Mouse (Mus musculus) retina, embryonic 14.5 days (tissue): ENCODE data around the gene Olfr934.

Experiments used
- DNase-seq: peaks from one replicate; pipeline ENCODE4 v3.0.0-alpha.2; 2015; ENCODE audit warnings: low spot score

Gene Olfr934

GRCm38 (mm10) chr9:38988215-38988614 is at the start of gene Olfr934:
Gene Olfr934 (minus strand): TSS chr9:38988315.
- DNase-seq: no peak

DNA sequence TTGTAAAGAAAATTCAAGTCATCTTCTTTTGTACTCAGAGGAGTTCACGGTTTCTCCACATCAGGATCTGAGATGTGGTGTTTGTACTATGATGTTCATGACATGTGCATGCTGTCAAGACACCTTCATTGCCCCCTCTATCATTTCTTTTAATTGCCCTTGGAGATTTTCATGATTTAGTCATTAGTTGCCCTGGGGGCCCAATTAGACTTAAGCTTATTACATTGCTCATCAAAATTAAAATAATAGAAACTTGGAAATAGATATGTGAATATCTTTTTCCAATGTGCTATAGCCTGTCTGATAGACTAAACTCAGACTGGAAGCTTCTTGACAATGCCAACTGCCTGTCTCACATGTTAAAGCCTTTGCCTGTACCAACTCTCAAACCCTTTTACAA is 35.2 kb upstream of the Olfr934 start, which contains the start of gene Olfr146:
TSS of gene Olfr146 (minus strand) at position 101 of the 400 bp plus-strand sequence.
- no peak for DNase-seq

DNA sequence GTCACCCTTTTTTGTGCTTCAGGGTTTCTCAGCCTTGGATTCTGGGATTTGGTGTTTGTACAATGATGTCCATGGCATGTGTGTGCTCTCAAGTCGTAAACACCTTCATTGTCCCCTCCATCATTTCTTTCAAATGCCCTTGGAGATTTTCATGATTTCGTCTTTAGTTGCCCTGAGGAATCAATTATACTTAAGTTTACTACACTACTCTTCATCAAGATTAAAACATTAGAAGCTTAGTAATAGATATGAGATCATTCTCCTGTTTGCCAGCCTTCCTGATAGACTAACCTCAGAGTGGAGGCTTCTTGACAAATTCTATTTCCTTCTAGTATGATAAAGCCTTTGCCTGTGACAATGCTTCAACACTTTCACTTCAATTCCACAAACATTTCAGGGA is 11.5 kb upstream of the Olfr934 start, which contains the start of gene Olfr935:
TSS of gene Olfr935 (minus strand) at position 101 of the 400 bp plus-strand sequence.
- no peak for DNase-seq

DNA sequence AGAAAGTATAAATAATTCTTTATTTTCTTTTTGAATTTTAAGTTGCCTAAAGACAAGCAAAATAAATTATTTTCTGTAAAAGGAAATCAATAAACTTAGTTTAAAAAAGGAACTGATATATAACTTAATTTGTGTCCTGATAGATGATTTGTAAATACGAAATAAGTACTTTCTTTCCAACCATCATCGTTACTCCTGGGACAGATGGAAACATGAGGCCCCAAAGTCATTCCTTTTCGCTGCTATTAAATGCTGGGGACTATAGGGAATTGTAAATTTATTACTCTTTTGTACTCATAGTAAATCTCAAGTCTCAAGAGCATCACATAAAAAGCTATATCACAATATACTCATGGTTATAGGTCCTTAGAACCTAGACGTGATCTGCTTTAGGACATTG is 16.1 kb downstream of the Olfr934 start, which contains the start of gene Olfr933:
TSS of gene Olfr933 (plus strand) at position 301 of the 400 bp plus-strand sequence.
- no peak for DNase-seq

GRCm38 (mm10) chr9:38954124-38954416 is 34.0 kb downstream of the Olfr934 start:
- DNase-seq: peak; percentile 17

DNA sequence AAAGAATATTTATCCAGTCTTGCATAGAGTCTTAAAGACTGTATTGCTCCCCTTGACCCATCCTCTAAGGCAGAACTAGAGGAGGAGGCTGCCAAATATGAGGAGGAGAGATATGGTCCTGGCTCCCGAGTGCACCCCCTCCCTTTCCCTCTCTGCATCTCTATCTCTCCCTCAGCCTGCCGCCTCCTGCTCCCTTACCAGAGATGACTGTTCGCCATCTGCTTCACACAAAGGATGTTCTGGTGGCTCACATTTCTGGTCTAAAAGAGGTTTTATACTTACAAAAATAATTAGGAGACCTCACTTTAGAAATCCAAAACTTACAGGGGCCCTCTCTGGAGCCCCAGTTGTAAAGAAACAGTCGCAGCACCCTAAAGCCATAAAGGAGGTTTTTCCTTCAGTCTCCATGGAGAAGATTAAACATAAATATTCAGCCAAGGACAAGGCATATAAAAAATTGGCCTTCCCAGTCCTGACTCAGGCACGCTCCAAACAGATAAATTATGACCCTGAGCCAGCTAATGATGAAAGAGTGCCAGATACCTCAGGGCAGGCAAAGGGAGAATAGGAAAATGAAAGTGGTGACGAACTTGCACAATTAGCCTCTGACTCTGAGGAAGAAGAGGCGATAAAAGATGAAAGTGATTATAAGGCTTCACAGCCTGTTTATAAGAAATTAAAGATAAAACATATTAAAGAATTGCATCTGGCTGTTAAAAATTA is 34.6 kb downstream of the Olfr934 start:
- DNase-seq: no peak
